Mouse (Mus musculus) CH12.LX (cell line): ENCODE data around the gene Unc93b1. TPM values are rescaled to one million over a fixed set of nuclear protein-coding genes. Genes with fewer than 3 reads are reported as not detected.

Experiments
- DNase-seq: peaks from one replicate; pipeline ENCODE4 v3.0.0-alpha.2; 2013; ENCODE audit errors: extremely low read depth
- H3K27ac ChIP-seq: 2 replicates; pipeline ENCODE4 v1.5.1; 2012; ENCODE audit warnings: low read depth, mild to moderate bottlenecking, control low read depth, moderate library complexity; ENCODE audit not compliant: insufficient read depth
- H3K27me3 ChIP-seq: replicated peaks from 2 replicates; pipeline ENCODE3; 2012; ENCODE audit warnings: inconsistent platforms
- H3K36me3 ChIP-seq, 2 experiments: replicated peaks in 1 of 2; 2 replicates each; pipeline versions ENCODE3 to v1.6.1; 2012; ENCODE audit warnings: inconsistent platforms in 1 of 2, low read length in 1 of 2, mild to moderate bottlenecking in 1 of 2, mixed read lengths in 1 of 2, moderate library complexity in 1 of 2; ENCODE audit not compliant: control insufficient read depth in 1 of 2, insufficient read depth in 1 of 2
- H3K4me1 ChIP-seq, 2 experiments: 2 replicates each; pipeline ENCODE4 v1.6.1; 2012; ENCODE audit warnings: inconsistent platforms in 1 of 2, moderate library complexity in 1 of 2; ENCODE audit not compliant: insufficient read depth in 2 of 2, control insufficient read depth in 1 of 2
- H3K4me2 ChIP-seq: 2 replicates; pipeline ENCODE4 v1.6.1; 2012; ENCODE audit warnings: low read depth, mild to moderate bottlenecking, control low read depth; ENCODE audit not compliant: poor library complexity, insufficient read depth, severe bottlenecking
- H3K4me3 ChIP-seq, 3 experiments: fragments of 150-350 bp in 1 of 3; sonication (generic) in 1 of 3; replicated peaks in 1 of 3; 2 replicates each; pipeline versions ENCODE3 to v1.5.1; 2011 to 2012; ENCODE audit warnings: low read depth in 2 of 3, low read length in 2 of 3, mild to moderate bottlenecking in 2 of 3, moderate library complexity in 2 of 3, control low read depth in 1 of 3, improper control_type of control experiment in 1 of 3, inconsistent platforms in 1 of 3, mixed read lengths in 1 of 3; ENCODE audit not compliant: poor library complexity in 1 of 3
- H3K79me2 ChIP-seq: replicated peaks from 2 replicates; pipeline ENCODE4 v1.6.1; 2012; ENCODE audit warnings: mild to moderate bottlenecking, moderate library complexity; ENCODE audit not compliant: control insufficient read depth, poor library complexity, insufficient read depth, severe bottlenecking; ENCODE audit errors: extremely low read depth
- H3K9ac ChIP-seq: 2 replicates; pipeline ENCODE4 v1.6.1; 2012; ENCODE audit warnings: low read depth, mild to moderate bottlenecking, control low read depth, moderate library complexity; ENCODE audit not compliant: insufficient read depth
- H3K9me3 ChIP-seq: replicated peaks from 2 replicates; pipeline ENCODE3; 2012; ENCODE audit warnings: low read length, inconsistent platforms, mixed read lengths
- CHD1 ChIP-seq: IDR thresholded peaks from 2 replicates; pipeline ENCODE4 v1.6.1; 2012; ENCODE audit warnings: low read depth, low read length, improper control_type of control experiment, inconsistent platforms
- CTCF ChIP-seq, 2 experiments: IDR thresholded peaks in 1 of 2; conservative IDR thresholded peaks in 1 of 2; 2 replicates each; pipeline ENCODE4 v1.5.1; 2011 to 2012; ENCODE audit warnings: low read depth in 2 of 2, low read length in 2 of 2, improper control_type of control experiment in 1 of 2, inconsistent platforms in 1 of 2, mild to moderate bottlenecking in 1 of 2, moderate library complexity in 1 of 2
- ELF1 ChIP-seq: IDR thresholded peaks from 2 replicates; pipeline ENCODE4 v1.6.1; 2014; ENCODE audit warnings: low read depth, mild to moderate bottlenecking, inconsistent platforms, low read length, improper control_type of control experiment
- EP300 ChIP-seq: IDR thresholded peaks from 2 replicates; pipeline ENCODE4 v1.6.1; 2011; ENCODE audit warnings: low read length, improper control_type of control experiment
- GABPA ChIP-seq: IDR thresholded peaks from 2 replicates; pipeline ENCODE4 v1.6.1; 2012; ENCODE audit warnings: low read depth, low read length, improper control_type of control experiment, inconsistent platforms; ENCODE audit not compliant: insufficient replicate concordance
- IRF4 ChIP-seq: IDR thresholded peaks from 2 replicates; pipeline ENCODE4 v1.6.1; 2014; ENCODE audit warnings: low read depth, mild to moderate bottlenecking, inconsistent platforms, low read length, improper control_type of control experiment
- KAT2A ChIP-seq: IDR thresholded peaks from 2 replicates; pipeline ENCODE4 v1.6.1; 2012; ENCODE audit warnings: low read length, improper control_type of control experiment, inconsistent platforms; ENCODE audit not compliant: insufficient replicate concordance
- MAFK ChIP-seq: IDR thresholded peaks from 2 replicates; pipeline ENCODE4 v1.6.1; 2011; ENCODE audit warnings: low read length, improper control_type of control experiment; ENCODE audit not compliant: insufficient replicate concordance
- MEF2A ChIP-seq: IDR thresholded peaks from 2 replicates; pipeline ENCODE4 v1.6.1; 2014; ENCODE audit warnings: low read depth, mild to moderate bottlenecking, inconsistent platforms, low read length, improper control_type of control experiment, borderline replicate concordance
- MXI1 ChIP-seq: IDR thresholded peaks from 2 replicates; pipeline ENCODE4 v1.6.1; 2011; ENCODE audit warnings: mild to moderate bottlenecking, low read depth, low read length, improper control_type of control experiment
- MYC ChIP-seq: IDR thresholded peaks from 2 replicates; pipeline ENCODE4 v1.6.1; 2011; ENCODE audit warnings: low read depth, mild to moderate bottlenecking, improper control_type of control experiment, low read length
- POLR2A ChIP-seq: IDR thresholded peaks from 2 replicates; pipeline ENCODE4 v1.6.1; 2011; ENCODE audit warnings: low read depth, mild to moderate bottlenecking, improper control_type of control experiment, low read length
- POLR2AphosphoS2 ChIP-seq: IDR thresholded peaks from 2 replicates; pipeline ENCODE4 v1.6.1; 2011; ENCODE audit warnings: low read depth, low read length, improper control_type of control experiment
- RAD21 ChIP-seq: IDR thresholded peaks from 2 replicates; pipeline ENCODE4 v1.6.1; 2011; ENCODE audit warnings: low read depth, mild to moderate bottlenecking, low read length, improper control_type of control experiment, moderate library complexity
- SMC3 ChIP-seq: IDR thresholded peaks from 2 replicates; pipeline ENCODE4 v1.6.1; 2011; ENCODE audit warnings: low read depth, low read length, improper control_type of control experiment
- TBP ChIP-seq: conservative IDR thresholded peaks from 2 replicates; pipeline ENCODE4 v1.6.1; 2011; ENCODE audit warnings: low read depth, low read length, improper control_type of control experiment
- UBTF ChIP-seq: IDR thresholded peaks from 2 replicates; pipeline ENCODE4 v1.6.1; 2012; ENCODE audit warnings: low read depth, mild to moderate bottlenecking, inconsistent platforms, low read length, improper control_type of control experiment, moderate library complexity
- ZC3H11A ChIP-seq: IDR thresholded peaks from 2 replicates; pipeline ENCODE4 v1.6.1; 2012; ENCODE audit warnings: low read depth, mild to moderate bottlenecking, inconsistent platforms, low read length, improper control_type of control experiment
- ZMIZ1 ChIP-seq: IDR thresholded peaks from 2 replicates; pipeline ENCODE4 v1.6.1; 2012; ENCODE audit warnings: low read depth, mild to moderate bottlenecking, inconsistent platforms, low read length, improper control_type of control experiment
- dilution Hi-C: fragments of 300-500 bp; cut with MboI; formaldehyde crosslinking; loops from 2 replicates; pipeline ENCODE4 v1.14.3; 2020; ENCODE audit warnings: low sequenced_read_pairs; ENCODE audit not compliant: extremely low pct_unique_long_range_greater_than_20kb, extremely low pct_ligation_motif_present
- in situ Hi-C: fragments of 300-500 bp; cut with MboI; formaldehyde crosslinking; loops from 3 replicates; pipeline ENCODE4 v1.14.3; 2019; ENCODE audit warnings: low sequenced_read_pairs, low pct_ligation_motif_present, low pct_unique_long_range_greater_than_20kb, mixed read lengths
- polyA plus RNA-seq: library from polyadenylated mRNA; unstranded; fragments of >175 nt; gene quantifications from 2 replicates; pipeline ENCODE4 v1.2.1, GENCODE M21; 2012; ENCODE audit warnings: low read depth; ENCODE audit not compliant: insufficient read length
- total RNA-seq, 2 experiments: library from RNA; depleted of rRNA; stranded (reverse); fragments of 300-350 nt in 1 of 2; fragments of >200 nt in 1 of 2; gene quantifications; 2 replicates each; pipeline ENCODE4 v1.2.3; 2012 to 2014

Gene Unc93b1
- total and polyA plus RNA-seq, 3 experiments, result 82.3 to 117 (median 84.7) TPM

GRCm38 (mm10) chr19:3916727-3917126 lies 18.3 kb upstream of the Unc93b1 start:
- H3K4me2 ChIP-seq, result no peak overlapping the region
- H3K4me1 ChIP-seq, result peaks cover 12 to 32% of the 10 kb centered on the region in 2 experiments
- no peak overlapping the region for H3K27ac ChIP-seq
- no peak overlapping the region for H3K4me3 ChIP-seq
- no peaks in the 10 kb centered on the region for H3K27me3 ChIP-seq
- 0 out of 2 replicates have a peak, but pooled peaks cover 5% of the 10 kb centered on the region for H3K79me2 ChIP-seq
- TF ChIP-seq MAFK, result no peak
- TF ChIP-seq GABPA, result no peak
- no peak for TF ChIP-seq POLR2AphosphoS2
- TF ChIP-seq ZC3H11A, result no peak
- no peak for TF ChIP-seq ZMIZ1
- TF ChIP-seq UBTF, result no peak
- no peak for TF ChIP-seq CTCF (conservative IDR thresholded peaks at IDR 0.05 in 1 of 2, IDR thresholded peaks at IDR 0.05 in 1 of 2; ENCODE audit: low read depth in 2 of 2, low read length in 2 of 2)
- TF ChIP-seq MEF2A, result no peak
- H3K9ac ChIP-seq, result no peak overlapping the region
- DNase-seq, result no peak
- in situ Hi-C loops (no loop called here), dilution Hi-C loops (no loop called here)
- no peaks in the 10 kb centered on the region for H3K9me3 ChIP-seq
- peaks cover 0 to 35% of the 10 kb centered on the region in 2 experiments for H3K36me3 ChIP-seq

GRCm38 (mm10) chr19:3919928-3920327 lies 15.1 kb upstream of the Unc93b1 start:
- DNase-seq, result no peak
- in situ Hi-C loops, result no loop called here
- peaks cover 0 to 35% of the 10 kb centered on the region in 2 experiments for H3K36me3 ChIP-seq
- no peaks in the 10 kb centered on the region for H3K9me3 ChIP-seq
- H3K27me3 ChIP-seq, result no peaks in the 10 kb centered on the region
- TF ChIP-seq KAT2A, result no peak
- no peak for TF ChIP-seq MYC
- TF ChIP-seq ZMIZ1, result no peak
- TF ChIP-seq UBTF, result no peak
- TF ChIP-seq, all 38 proteins: peak for 0
- Histone ChIP-seq H3K4me1 (peaks cover 25 to 48% of the 10 kb centered on the region in 2 experiments), H3K4me3 (no peak overlapping the region), H3K4me2 (no peak overlapping the region), H3K79me2 (no peaks in the 10 kb centered on the region), H3K27ac (no peak overlapping the region), H3K9ac (no peak overlapping the region)
- dilution Hi-C loops, result no loop called here

- Histone ChIP-seq H3K27ac (peak overlapping the region; percentile 84), H3K9me3 (no peaks in the 10 kb centered on the region), H3K36me3 (peaks cover 0 to 20% of the 10 kb centered on the region in 2 experiments), H3K79me2 (no peaks in the 10 kb centered on the region)
- DNase-seq, result peak; percentile 75
- TF ChIP-seq ELF1 (peak; percentile 61), SMC3 (no peak), ZMIZ1 (0 out of 2 replicates have a peak, but pooled peaks have one; percentile 29), MEF2A (peak; percentile 62; the same call in 1 of the 2 replicates), CHD1 (no peak), EP300 (peak; percentile 57), POLR2A (peak; percentile 45; the same call in 1 of the 2 replicates), MXI1 (no peak), IRF4 (peak; percentile 61), TBP (0 out of 2 replicates have a peak, but pooled peaks have one; percentile 38), RAD21 (peak; percentile 6; the same call in 1 of the 2 replicates)
- TF ChIP-seq, all 38 proteins: peak for 8
- dilution Hi-C loops (no loop called here), in situ Hi-C loops (no loop called here)
- H3K4me1 ChIP-seq, result peaks cover 30 to 59% of the 10 kb centered on the region in 2 experiments
- H3K4me2 ChIP-seq, result peak overlapping the region; percentile 34; the same call in 1 of the 2 replicates
- H3K4me3 ChIP-seq, result peak overlapping the region in 1 of 3 experiments; percentile 1
- no peaks in the 10 kb centered on the region for H3K27me3 ChIP-seq
- H3K9ac ChIP-seq, result peak overlapping the region; percentile 2; the same call in 1 of the 2 replicates
These were observed 12.2 kb upstream of the Unc93b1 start for GRCm38 (mm10) chr19:3922661-3923371.
